Mouse (Mus musculus): ENCODE results near the gene Atad1.
A peak's percentile ranks its signal among the peaks of the same experiment; 100 is the strongest.
"Not testable (repeated sequence)": the region's sequence is repeated elsewhere in the genome, so short reads cannot be mapped to it uniquely, and the experiment has no call there.

Gene Atad1

GRCm38 (mm10) chr19:32683081-32683480 is 56.5 kb downstream of the Atad1 start:
- no peak for DNase-seq (ENCODE audit: low read depth in 1 of 2, low spot score in 2 of 2)

GRCm38 (mm10) chr19:32680894-32681293 is 58.7 kb downstream of the Atad1 start:
- no peak for DNase-seq (ENCODE audit: low read depth in 1 of 2, low spot score in 2 of 2)

- no peak for DNase-seq (ENCODE audit: low read depth in 1 of 2, low spot score in 2 of 2)
Observed at GRCm38 (mm10) chr19:32675766-32676165, 63.8 kb downstream of the Atad1 start.

GRCm38 (mm10) chr19:32667830-32668229 is 71.8 kb downstream of the Atad1 start:
- DNase-seq (ENCODE audit: low read depth in 1 of 2, low spot score in 2 of 2): not testable (repeated sequence)

GRCm38 (mm10) chr19:32665243-32665642 is 74.3 kb downstream of the Atad1 start:
- no peak for DNase-seq (ENCODE audit: low read depth in 1 of 2, low spot score in 2 of 2)

GRCm38 (mm10) chr19:32662936-32663335 is 76.7 kb downstream of the Atad1 start:
- DNase-seq (ENCODE audit: low read depth in 1 of 2, low spot score in 2 of 2): no peak

GRCm38 (mm10) chr19:32659346-32659745 is 80.2 kb downstream of the Atad1 start:
- DNase-seq (ENCODE audit: low read depth in 1 of 2, low spot score in 2 of 2): no peak

- no peak for DNase-seq (ENCODE audit: low read depth in 1 of 2, low spot score in 2 of 2)
Observed at GRCm38 (mm10) chr19:32653630-32654362, 85.8 kb downstream of the Atad1 start.

- DNase-seq (ENCODE audit: low read depth in 1 of 2, low spot score in 2 of 2): no peak
Observed at GRCm38 (mm10) chr19:32653122-32653521, 86.5 kb downstream of the Atad1 start.

- DNase-seq (ENCODE audit: low read depth in 1 of 2, low spot score in 2 of 2): no peak
Observed at GRCm38 (mm10) chr19:32651046-32651445, 88.5 kb downstream of the Atad1 start.

GRCm38 (mm10) chr19:32648019-32648571 is 91.5 kb downstream of the Atad1 start:
- no peak for DNase-seq (ENCODE audit: low read depth in 1 of 2, low spot score in 2 of 2)

- no peak for DNase-seq (ENCODE audit: low read depth in 1 of 2, low spot score in 2 of 2)
Observed at GRCm38 (mm10) chr19:32646382-32646781, 93.2 kb downstream of the Atad1 start.

- no peak for DNase-seq (ENCODE audit: low read depth in 1 of 2, low spot score in 2 of 2)
Observed at GRCm38 (mm10) chr19:32645939-32646338, 93.6 kb downstream of the Atad1 start.

- DNase-seq (ENCODE audit: low read depth in 1 of 2, low spot score in 2 of 2): no peak
Observed at GRCm38 (mm10) chr19:32643642-32644041, 95.9 kb downstream of the Atad1 start.

- DNase-seq (ENCODE audit: low read depth in 1 of 2, low spot score in 2 of 2): no peak
Observed at GRCm38 (mm10) chr19:32641995-32642394, 97.6 kb downstream of the Atad1 start.

- DNase-seq (ENCODE audit: low read depth in 1 of 2, low spot score in 2 of 2): no peak
Observed at GRCm38 (mm10) chr19:32641535-32641934, 98.1 kb downstream of the Atad1 start.

GRCm38 (mm10) chr19:32638276-32638903 is 101.2 kb downstream of the Atad1 start:
- DNase-seq (ENCODE audit: low read depth in 1 of 2, low spot score in 2 of 2): no peak

- peak; percentile 54 to 62 for DNase-seq (ENCODE audit: low read depth in 1 of 2, low spot score in 2 of 2)
Observed at GRCm38 (mm10) chr19:32637357-32638275, 102.0 kb downstream of the Atad1 start.

GRCm38 (mm10) chr19:32634916-32635315 is 104.7 kb downstream of the Atad1 start:
- no peak for DNase-seq (ENCODE audit: low read depth in 1 of 2, low spot score in 2 of 2)

GRCm38 (mm10) chr19:32628572-32629132 is 110.9 kb downstream of the Atad1 start:
- no peak for DNase-seq (ENCODE audit: low read depth in 1 of 2, low spot score in 2 of 2)

- no peak for DNase-seq (ENCODE audit: low read depth in 1 of 2, low spot score in 2 of 2)
Observed at GRCm38 (mm10) chr19:32627631-32628030, 112.0 kb downstream of the Atad1 start.
